Mouse (Mus musculus) brain, embryonic 14.5 days (tissue): ENCODE measurements around the gene Nipal4.

Experiments used
- CTCF ChIP-seq: fragments of 200-500 bp; IDR thresholded peaks from 2 replicates; pipeline ENCODE4 v1.5.1; 2012; ENCODE audit warnings: inconsistent platforms, mild to moderate bottlenecking, moderate library complexity, borderline replicate concordance; ENCODE audit not compliant: insufficient read depth, insufficient read length; ENCODE audit errors: extremely low read depth
- POLR2A ChIP-seq: fragments of 200-500 bp; IDR thresholded peaks from 2 replicates; pipeline ENCODE4 v1.6.1; 2012; ENCODE audit warnings: mild to moderate bottlenecking, inconsistent platforms, borderline replicate concordance; ENCODE audit not compliant: poor library complexity, insufficient read depth, insufficient read length, severe bottlenecking; ENCODE audit errors: extremely low read depth

GRCm38 (mm10) chr11:46125093-46125834, 41.0 kb downstream of the Nipal4 start:
- TF ChIP-seq CTCF (no peak), POLR2A (no peak)
